Mouse (Mus musculus): ENCODE results near the gene Rnf152. TPM values are rescaled to one million over a fixed set of nuclear protein-coding genes. Genes with fewer than 3 reads are reported as not detected.

Gene Rnf152
- polyA plus RNA-seq, 1 experiment from 2014 or later, result 1.1 TPM

- H3K27ac ChIP-seq, result peak overlapping the region; percentile 59; the same call in 1 of the 2 replicates
These were observed 109.9 kb downstream of the Rnf152 start for GRCm38 (mm10) chr1:105246651-105247050.

GRCm38 (mm10) chr1:105246075-105246574, 110.4 kb downstream of the Rnf152 start:
- no peak for DNase-seq (ENCODE audit: extremely low spot score, low spot score)
- H3K27me3 ChIP-seq (ENCODE audit: poor library complexity, severe bottlenecking), result no peaks in the 10 kb centered on the region
- H3K4me3 ChIP-seq, result no peak overlapping the region
- H3K36me3 ChIP-seq (replicated peaks), result no peaks in the 10 kb centered on the region
- H3K27ac ChIP-seq, result peak overlapping the region; percentile 75
- peaks cover 35% of the 10 kb centered on the region for H3K4me1 ChIP-seq
- 14% methylated on average over 3 of the region's 3 CpGs for WGBS
- H3K9me3 ChIP-seq, result no peaks in the 10 kb centered on the region

More at GRCm38 (mm10) chr1:105246651-105247050, 109.9 kb downstream of the Rnf152 start:
- no peaks in the 10 kb centered on the region for H3K27me3 ChIP-seq (ENCODE audit: poor library complexity, severe bottlenecking)
- H3K4me1 ChIP-seq, result peaks cover 35% of the 10 kb centered on the region
- DNase-seq (ENCODE audit: extremely low spot score, low spot score), result peak; percentile 19
- WGBS, result 18% methylated on average over 2 of the region's 2 CpGs
- H3K36me3 ChIP-seq (replicated peaks), result no peaks in the 10 kb centered on the region
- H3K9me3 ChIP-seq, result no peaks in the 10 kb centered on the region
- no peak overlapping the region for H3K4me3 ChIP-seq

- DNase-seq (ENCODE audit: extremely low spot score, low spot score), result no peak
- no peaks in the 10 kb centered on the region for H3K36me3 ChIP-seq (replicated peaks)
- no peak overlapping the region for H3K27ac ChIP-seq
- no peaks in the 10 kb centered on the region for H3K9me3 ChIP-seq
- no peaks in the 10 kb centered on the region for H3K27me3 ChIP-seq (ENCODE audit: poor library complexity, severe bottlenecking)
- peaks cover 35% of the 10 kb centered on the region for H3K4me1 ChIP-seq
- H3K4me3 ChIP-seq, result no peak overlapping the region
- 82% methylated on average over 6 of the region's 6 CpGs for WGBS
These were observed 113.0 kb downstream of the Rnf152 start for GRCm38 (mm10) chr1:105243359-105244142.

GRCm38 (mm10) chr1:105240185-105240584, 116.3 kb downstream of the Rnf152 start:
- Histone ChIP-seq H3K9me3 (no peaks in the 10 kb centered on the region), H3K27ac (no peak overlapping the region), H3K36me3 (replicated peaks) (no peaks in the 10 kb centered on the region), H3K27me3 (ENCODE audit: poor library complexity, severe bottlenecking) (no peaks in the 10 kb centered on the region), H3K4me1 (peaks cover 11% of the 10 kb centered on the region; the same call in 1 of the 2 replicates), H3K4me3 (no peak overlapping the region)
- no peak for DNase-seq (ENCODE audit: extremely low spot score, low spot score)
